In the genomic region with DNA sequence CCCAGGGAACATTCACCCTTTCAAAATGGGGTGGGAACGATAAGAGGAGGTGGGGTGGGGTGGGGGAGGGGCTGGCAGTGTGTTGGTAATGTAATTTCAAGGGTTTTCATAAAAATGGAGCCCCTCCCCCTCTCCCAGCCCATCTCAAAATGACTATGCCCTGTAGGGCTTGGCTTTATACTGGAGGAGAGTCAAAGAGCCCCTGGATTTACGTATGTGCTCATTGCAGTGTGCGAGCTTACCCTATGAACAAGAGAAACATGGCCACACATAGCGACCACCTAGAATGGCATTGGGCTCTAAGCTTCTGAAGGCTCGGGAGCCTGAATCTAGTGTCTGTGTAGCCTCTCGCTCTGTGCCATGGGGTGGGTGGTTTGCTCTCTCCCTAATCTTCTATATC, we compare ENCODE assay signal across 23 mouse cellular contexts. TPM values are rescaled to one million over a fixed set of nuclear protein-coding genes. Genes with fewer than 3 reads are reported as not detected.
A peak's percentile ranks its signal among the peaks of the same experiment; 100 is the strongest.
DNase-seq lines count a peak whose midpoint lies in the region; ATAC-seq and TF ChIP-seq lines count a peak whose summit lies in the region.
"Had no signal": no experiment of that assay in that cellular context is flagged by ENCODE, and none has a peak within 500 bp of the region (broad histone marks: within the 10 kb centered on the region; RNA-seq: fewer than 3 reads in every experiment).

No protein-coding gene starts in this region.

- H3K4me2 ChIP-seq in hindbrain, embryonic 14.5 days (replicated peaks) = no peak overlapping the region
- no peak overlapping the region for H3K4me2 ChIP-seq in hindbrain, embryonic 16.5 days (ENCODE audit: low read length)
- no peak overlapping the region for H3K4me2 ChIP-seq in forebrain, embryonic 16.5 days (ENCODE audit: low read length)
- H3K4me2 ChIP-seq in midbrain, embryonic 16.5 days (ENCODE audit: low read length) = no peak overlapping the region
- H3K4me2 ChIP-seq: embryonic facial prominence, embryonic 12.5 days; limb, embryonic 13.5 days; liver, embryonic 12.5 days; neural tube, embryonic 12.5 days; stomach, embryonic 15.5 days had no signal

- H3K36me3 ChIP-seq in hindbrain, embryonic 14.5 days (replicated peaks; ENCODE audit: control insufficient read depth, insufficient read depth) = no peaks in the 10 kb centered on the region
- H3K36me3 ChIP-seq in hindbrain, embryonic 16.5 days (ENCODE audit: control insufficient read depth, insufficient read depth, low read length) = no peaks in the 10 kb centered on the region
- no peaks in the 10 kb centered on the region for H3K36me3 ChIP-seq in forebrain, embryonic 16.5 days (ENCODE audit: control insufficient read depth, insufficient read depth)
- no peaks in the 10 kb centered on the region for H3K36me3 ChIP-seq in midbrain, embryonic 16.5 days (ENCODE audit: control insufficient read depth, insufficient read depth, low read length)
- H3K36me3 ChIP-seq: embryonic facial prominence, embryonic 12.5 days; limb, embryonic 13.5 days; liver, embryonic 12.5 days; neural tube, embryonic 12.5 days; stomach, embryonic 15.5 days had no signal

- 78% methylated on average over 6 of the region's 6 CpGs for WGBS in hindbrain, embryonic 14.5 days
- 80% methylated on average over 6 of the region's 6 CpGs for WGBS in hindbrain, embryonic 16.5 days
- 72% methylated on average over 6 of the region's 6 CpGs for WGBS in forebrain, embryonic 16.5 days
- WGBS in midbrain, embryonic 16.5 days = 70% methylated on average over 6 of the region's 6 CpGs

- no peak for TF ChIP-seq CTCF in bone marrow macrophage, adult 2 months (IDR thresholded peaks at IDR 0.05; ENCODE audit: low read depth, low read length)

- TF ChIP-seq POLR2A in bone marrow macrophage, adult 2 months (IDR thresholded peaks at IDR 0.05; ENCODE audit: borderline replicate concordance, low read depth, low read length) = no peak

- H3K27ac ChIP-seq in hindbrain, embryonic 14.5 days = peak overlapping the region; percentile 65; the same call in 1 of the 2 replicates
- H3K27ac ChIP-seq in hindbrain, embryonic 16.5 days (ENCODE audit: low read depth, low read length) = no peak overlapping the region
- peak overlapping the region; percentile 70 for H3K27ac ChIP-seq in bone marrow macrophage, adult 2 months (ENCODE audit: insufficient read depth, low read depth, low read length)
- no peak overlapping the region for H3K27ac ChIP-seq in forebrain, embryonic 16.5 days (ENCODE audit: low read length)
- peak overlapping the region; percentile 74 for H3K27ac ChIP-seq in midbrain, embryonic 16.5 days (ENCODE audit: low read length)
- H3K27ac ChIP-seq: embryonic facial prominence, embryonic 12.5 days; limb, embryonic 13.5 days; liver, embryonic 12.5 days; neural tube, embryonic 12.5 days; stomach, embryonic 15.5 days had no signal

- ATAC-seq in hindbrain, embryonic 14.5 days (ENCODE audit: low FRiP score) = no peak
- no peak for ATAC-seq in hindbrain, embryonic 16.5 days
- ATAC-seq in forebrain, embryonic 16.5 days = peak; percentile 36
- ATAC-seq in midbrain, embryonic 16.5 days = peak; percentile 13; the same call in 1 of the 2 replicates
- ATAC-seq: liver, embryonic 12.5 days had no signal

- H3K27me3 ChIP-seq in hindbrain, embryonic 14.5 days (ENCODE audit: control insufficient read depth, insufficient read depth, low read length) = no peaks in the 10 kb centered on the region
- no peaks in the 10 kb centered on the region for H3K27me3 ChIP-seq in hindbrain, embryonic 16.5 days (replicated peaks; ENCODE audit: control insufficient read depth, insufficient read depth, low read length)
- H3K27me3 ChIP-seq in forebrain, embryonic 16.5 days (replicated peaks; ENCODE audit: control insufficient read depth, insufficient read depth, low read length) = no peaks in the 10 kb centered on the region
- no peaks in the 10 kb centered on the region for H3K27me3 ChIP-seq in midbrain, embryonic 16.5 days (ENCODE audit: control insufficient read depth, insufficient read depth, low read depth, low read length)
- H3K27me3 ChIP-seq: embryonic facial prominence, embryonic 12.5 days; neural tube, embryonic 12.5 days; stomach, embryonic 15.5 days had no signal

- H3K4me3 ChIP-seq in hindbrain, embryonic 14.5 days (replicated peaks; ENCODE audit: low read length) = no peak overlapping the region
- no peak overlapping the region for H3K4me3 ChIP-seq in hindbrain, embryonic 16.5 days (ENCODE audit: low read length)
- H3K4me3 ChIP-seq in bone marrow macrophage, adult 2 months (ENCODE audit: insufficient read depth, low read length) = no peak overlapping the region
- no peak overlapping the region for H3K4me3 ChIP-seq in forebrain, embryonic 16.5 days (replicated peaks; ENCODE audit: low read length)
- no peak overlapping the region for H3K4me3 ChIP-seq in midbrain, embryonic 16.5 days (ENCODE audit: low read depth, low read length)
- H3K4me3 ChIP-seq: embryonic facial prominence, embryonic 12.5 days; layer of hippocampus, adult 2 months; limb, embryonic 13.5 days; liver, embryonic 12.5 days; neural tube, embryonic 12.5 days; stomach, embryonic 15.5 days had no signal

- no peak for DNase-seq in hindbrain, embryonic 14.5 days (ENCODE audit: low spot score)
- no peak for DNase-seq in kidney, adult 8-10 months
- DNase-seq in heart, adult 11 months = no peak
- DNase-seq: adrenal gland, adult 2 months; cerebellum, adult 11-12 months; cerebellum, postnatal 10 days; gastrocnemius, postnatal 36 days; kidney, adult 9 months; kidney, postnatal 25 days; lung, adult 18-20 months; lung, postnatal 10 days; thymus, adult 18-20 months; thymus, postnatal 4 days had no signal

- H3K4me1 ChIP-seq in hindbrain, embryonic 14.5 days (replicated peaks; ENCODE audit: control insufficient read depth, insufficient read depth, low read length) = peaks cover 10% of the 10 kb centered on the region
- H3K4me1 ChIP-seq in hindbrain, embryonic 16.5 days (ENCODE audit: control insufficient read depth, insufficient read depth, low read depth, low read length) = peaks cover 6% of the 10 kb centered on the region; the same call in 1 of the 2 replicates
- H3K4me1 ChIP-seq in bone marrow macrophage, adult 2 months (ENCODE audit: control insufficient read depth, insufficient read depth, low read length) = peaks cover 28% of the 10 kb centered on the region
- peaks cover 10% of the 10 kb centered on the region for H3K4me1 ChIP-seq in forebrain, embryonic 16.5 days (replicated peaks; ENCODE audit: control insufficient read depth, insufficient read depth, low read length)
- peaks cover 12% of the 10 kb centered on the region for H3K4me1 ChIP-seq in midbrain, embryonic 16.5 days (ENCODE audit: control insufficient read depth, insufficient read depth, low read length)
- H3K4me1 ChIP-seq: embryonic facial prominence, embryonic 12.5 days; liver, embryonic 12.5 days; stomach, embryonic 15.5 days had no signal

- no peaks in the 10 kb centered on the region for H3K9me3 ChIP-seq in hindbrain, embryonic 14.5 days (ENCODE audit: control insufficient read depth, low read length)
- H3K9me3 ChIP-seq in hindbrain, embryonic 16.5 days (ENCODE audit: control insufficient read depth, low read length) = no peaks in the 10 kb centered on the region
- H3K9me3 ChIP-seq in forebrain, embryonic 16.5 days (ENCODE audit: control insufficient read depth, low read length) = no peaks in the 10 kb centered on the region
- H3K9me3 ChIP-seq in midbrain, embryonic 16.5 days (replicated peaks; ENCODE audit: control insufficient read depth, low read length, poor library complexity, severe bottlenecking) = no peaks in the 10 kb centered on the region
- H3K9me3 ChIP-seq: embryonic facial prominence, embryonic 12.5 days; limb, embryonic 13.5 days; liver, embryonic 12.5 days; neural tube, embryonic 12.5 days; stomach, embryonic 15.5 days had no signal

- H3K9ac ChIP-seq in hindbrain, embryonic 14.5 days = no peak overlapping the region
- no peak overlapping the region for H3K9ac ChIP-seq in hindbrain, embryonic 16.5 days (ENCODE audit: low read depth, low read length)
- H3K9ac ChIP-seq in forebrain, embryonic 16.5 days (replicated peaks; ENCODE audit: low read depth, low read length) = no peak overlapping the region
- H3K9ac ChIP-seq in midbrain, embryonic 16.5 days (ENCODE audit: low read depth, low read length) = no peak overlapping the region; the same call in 1 of the 2 replicates
- H3K9ac ChIP-seq: embryonic facial prominence, embryonic 12.5 days; limb, embryonic 13.5 days; liver, embryonic 12.5 days; neural tube, embryonic 12.5 days; stomach, embryonic 15.5 days had no signal

RNA-seq across cellular contexts. Expression of a gene that starts 51.3 kb away (rescaled TPM):
- polyA plus RNA-seq in hindbrain, embryonic 14.5 days (2014; fragmentation: Nextera tagmentation; extraction: Ambion mirVana) = 28.7 and 31.4 TPM in 2 replicates
- polyA plus RNA-seq in hindbrain, embryonic 16.5 days (2015; fragmentation: Nextera tagmentation; extraction: Ambion mirVana) = 23.0 and 33.7 TPM in 2 replicates
- 3.1 and 3.2 TPM in 2 replicates for polyA plus RNA-seq in bone marrow macrophage, adult 2 months (2012; ENCODE audit: insufficient read depth, insufficient read length, missing spikeins)
- polyA plus RNA-seq in forebrain, embryonic 16.5 days (2015; fragmentation: Nextera tagmentation; extraction: Ambion mirVana) = 17.6 and 22.9 TPM in 2 replicates
- polyA plus RNA-seq in midbrain, embryonic 16.5 days (2015; fragmentation: Nextera tagmentation; extraction: Ambion mirVana) = 54.5 and 55.3 TPM in 2 replicates

Comparison
In these comparisons a context has a peak if more than half of its experiments do, and no peak if none do; other contexts are left out.
1. H3K27ac ChIP-seq: peak in hindbrain, embryonic 14.5 days (single experiment), bone marrow macrophage, adult 2 months (single experiment) and midbrain, embryonic 16.5 days (single experiment); none in hindbrain, embryonic 16.5 days (single experiment) and forebrain, embryonic 16.5 days (single experiment).
2. ATAC-seq: peak in forebrain, embryonic 16.5 days (single experiment) and midbrain, embryonic 16.5 days (single experiment); none in hindbrain, embryonic 14.5 days (single experiment) and hindbrain, embryonic 16.5 days (single experiment).